1 mouse cellular context compared by ENCODE assay signal in the genomic region with DNA sequence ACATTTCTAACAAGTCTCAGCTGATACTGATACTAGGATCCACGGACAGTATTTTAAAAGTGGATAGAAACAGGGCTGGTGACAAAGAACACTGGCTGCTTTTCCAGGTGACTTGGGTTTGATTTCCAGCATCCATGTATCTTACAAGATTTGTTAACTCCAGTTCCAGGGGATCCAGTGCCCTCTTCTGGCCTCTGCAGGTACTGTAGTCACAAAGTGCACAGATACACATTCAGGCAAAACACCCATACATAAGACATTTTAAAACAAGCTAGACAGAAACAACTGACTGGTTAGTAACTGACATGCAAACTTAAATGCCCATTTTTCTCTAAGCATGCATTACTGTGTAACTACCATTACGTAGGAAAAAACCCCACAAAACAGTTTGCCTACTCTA.
A peak's percentile ranks its signal among the peaks of the same experiment; 100 is the strongest.
TF ChIP-seq lines count a peak whose summit lies in the region.

No protein-coding gene starts in this region.

TF ChIP-seq in MEL, 35 proteins besides CTCF, POLR2A, EP300 and RAD21 (continued from another document):
- TF ChIP-seq SIN3A (IDR thresholded peaks at IDR 0.05; ENCODE audit: low read length) = peak; percentile 46; the same call in 1 of the 2 replicates
